Mouse (Mus musculus): ENCODE data around the gene Kif13a. TPM values are rescaled to one million over a fixed set of nuclear protein-coding genes. Genes with fewer than 3 reads are reported as not detected.

Gene Kif13a
- polyA plus RNA-seq, 1 experiment from 2014 or later: 2.5 TPM

DNA sequence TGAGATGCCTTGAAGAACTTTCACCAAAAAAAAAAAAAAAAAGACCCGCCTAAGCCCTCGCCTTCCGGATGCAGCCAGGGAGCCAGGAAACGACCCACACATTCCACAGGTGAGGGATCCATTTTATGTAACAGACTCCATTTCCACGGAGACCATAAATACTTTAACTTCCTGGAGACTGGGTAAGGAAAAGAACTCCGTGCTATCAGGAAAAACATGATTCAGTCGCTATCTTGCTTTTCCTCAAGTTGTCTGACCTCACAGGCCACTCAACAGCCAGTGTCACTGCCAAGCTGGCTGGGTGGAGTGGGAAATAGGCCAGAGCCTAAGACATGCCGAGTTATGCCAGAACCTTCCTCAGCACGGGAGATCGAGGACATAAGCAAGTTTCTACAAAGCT, 46.3 kb downstream of the Kif13a start:
- WGBS (ENCODE audit: insufficient replicate concordance): 54% methylated on average over 10 of the region's 10 CpGs
- DNase-seq: no peak
- Histone ChIP-seq H3K27ac (no peak overlapping the region), H3K4me1 (replicated peaks) (peaks cover 34% of the 10 kb centered on the region), H3K4me2 (no peak overlapping the region), H3K9me3 (replicated peaks) (no peaks in the 10 kb centered on the region), H3K4me3 (replicated peaks) (no peak overlapping the region), H3K9ac (no peak overlapping the region), H3K36me3 (no peaks in the 10 kb centered on the region), H3K27me3 (no peaks in the 10 kb centered on the region)
- no peak for ATAC-seq (ENCODE audit: low read depth)

DNA sequence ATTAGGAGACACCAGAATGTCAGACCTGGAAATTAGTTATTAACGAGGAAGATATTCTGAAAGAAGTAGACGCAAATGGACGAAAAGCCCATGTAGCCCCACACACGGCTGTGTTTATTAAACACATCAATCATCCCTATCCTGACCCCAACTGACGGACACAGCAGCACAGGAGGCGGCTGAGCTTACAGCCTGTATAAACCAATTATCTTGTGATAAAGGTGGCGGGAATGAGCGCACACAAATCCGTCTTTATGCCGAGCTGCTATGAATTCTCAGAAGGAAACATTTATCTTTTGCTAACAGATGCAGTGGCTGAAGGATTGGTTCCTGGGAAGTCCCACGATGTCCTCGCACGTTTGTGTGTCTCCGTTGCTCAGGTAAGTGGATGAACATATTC, 48.9 kb downstream of the Kif13a start:
- no peaks in the 10 kb centered on the region for H3K27me3 ChIP-seq
- no peaks in the 10 kb centered on the region for H3K9me3 ChIP-seq (replicated peaks)
- H3K36me3 ChIP-seq: no peaks in the 10 kb centered on the region
- H3K4me3 ChIP-seq (replicated peaks): no peak overlapping the region
- no peak overlapping the region for H3K27ac ChIP-seq
- no peak for DNase-seq
- peaks cover 48% of the 10 kb centered on the region for H3K4me1 ChIP-seq (replicated peaks)
- WGBS (ENCODE audit: insufficient replicate concordance): 62% methylated on average over 14 of the region's 14 CpGs
- H3K4me2 ChIP-seq: no peak overlapping the region
- no peak for ATAC-seq (ENCODE audit: low read depth)
- no peak overlapping the region for H3K9ac ChIP-seq

DNA sequence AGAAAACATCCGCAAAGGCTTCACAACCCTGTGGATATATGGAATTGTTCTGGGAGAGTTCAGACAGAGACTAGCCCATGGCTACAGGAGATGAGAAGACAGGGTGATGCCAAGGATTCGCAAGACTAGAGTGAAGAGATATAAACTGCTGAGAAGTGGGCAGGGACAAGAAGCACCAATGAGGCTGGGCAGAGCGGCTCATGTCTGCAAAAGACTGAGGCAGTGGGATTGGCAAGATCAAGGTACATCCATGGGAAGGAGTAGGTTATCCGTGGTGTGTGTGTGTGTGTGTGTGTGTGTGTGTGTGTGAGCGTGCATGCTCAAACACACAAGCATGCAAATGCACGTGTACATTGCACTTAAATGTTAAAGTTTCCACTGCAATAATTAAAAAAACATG, 49.4 kb downstream of the Kif13a start:
- H3K9me3 ChIP-seq (replicated peaks): no peaks in the 10 kb centered on the region
- WGBS (ENCODE audit: insufficient replicate concordance): 80% methylated on average over 6 of the region's 6 CpGs

DNA sequence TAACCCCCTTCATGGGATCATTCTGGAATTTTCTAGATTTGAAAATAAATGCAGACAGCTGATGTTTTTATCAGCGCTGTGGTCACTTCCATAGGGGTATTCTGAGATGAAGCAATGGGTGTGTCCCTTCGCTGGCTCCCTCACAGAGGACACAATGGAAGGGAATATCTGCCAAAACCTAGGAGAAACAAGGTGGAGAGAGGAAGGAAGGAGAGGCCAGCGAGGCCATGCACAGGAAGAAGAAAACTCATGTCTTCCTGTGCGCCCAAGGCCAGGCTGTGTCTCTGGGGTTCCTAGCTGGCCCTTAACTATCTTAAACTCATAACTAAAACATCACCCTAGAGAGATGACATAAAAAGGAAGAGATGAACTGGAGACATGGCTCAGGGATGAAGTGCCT, 52.6 kb downstream of the Kif13a start:
- Histone ChIP-seq H3K9me3 (replicated peaks) (no peaks in the 10 kb centered on the region), H3K4me3 (replicated peaks) (no peak overlapping the region), H3K27ac (no peak overlapping the region), H3K27me3 (no peaks in the 10 kb centered on the region), H3K4me2 (no peak overlapping the region), H3K36me3 (no peaks in the 10 kb centered on the region), H3K9ac (no peak overlapping the region), H3K4me1 (replicated peaks) (peaks cover 32% of the 10 kb centered on the region)
- DNase-seq (no peak), ATAC-seq (ENCODE audit: low read depth) (no peak)
- WGBS (ENCODE audit: insufficient replicate concordance): 52% methylated on average over 4 of the region's 4 CpGs

More for the DNA sequence above, 49.4 kb downstream of the Kif13a start:
- H3K4me3 ChIP-seq (replicated peaks): no peak overlapping the region
- no peak overlapping the region for H3K4me2 ChIP-seq
- H3K27me3 ChIP-seq: no peaks in the 10 kb centered on the region
- peaks cover 43% of the 10 kb centered on the region for H3K4me1 ChIP-seq (replicated peaks)
- H3K27ac ChIP-seq: no peak overlapping the region
- DNase-seq (no peak), ATAC-seq (ENCODE audit: low read depth) (no peak)
- no peaks in the 10 kb centered on the region for H3K36me3 ChIP-seq
- no peak overlapping the region for H3K9ac ChIP-seq

DNA sequence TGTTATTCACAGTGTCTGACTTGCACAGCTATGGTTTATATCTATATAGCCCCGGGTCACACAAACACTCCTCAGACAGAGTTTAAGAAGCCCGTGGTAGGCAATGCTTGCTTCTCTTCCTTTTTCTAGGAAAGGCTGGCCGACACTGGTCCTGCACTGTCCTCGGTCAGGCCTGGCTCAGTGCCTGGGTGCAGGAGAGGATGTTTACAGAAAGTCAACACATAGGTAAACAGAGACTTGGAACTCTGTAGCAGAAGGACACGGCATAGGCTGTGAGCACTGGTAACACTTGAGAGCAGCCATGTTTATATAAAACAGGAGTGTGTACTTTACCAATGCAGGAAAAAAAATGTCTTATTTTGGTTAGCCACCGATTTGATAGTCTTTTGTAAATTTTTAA, 54.3 kb downstream of the Kif13a start:
- H3K4me3 ChIP-seq (replicated peaks): no peak overlapping the region
- H3K4me1 ChIP-seq (replicated peaks): peaks cover 30% of the 10 kb centered on the region
- H3K36me3 ChIP-seq: no peaks in the 10 kb centered on the region
- H3K4me2 ChIP-seq: no peak overlapping the region
- no peaks in the 10 kb centered on the region for H3K27me3 ChIP-seq
- no peak for DNase-seq
- peak; percentile 89 for ATAC-seq (ENCODE audit: low read depth)
- H3K9ac ChIP-seq: no peak overlapping the region
- WGBS (ENCODE audit: insufficient replicate concordance): 52% methylated on average over 6 of the region's 6 CpGs
- no peak overlapping the region for H3K27ac ChIP-seq
- no peaks in the 10 kb centered on the region for H3K9me3 ChIP-seq (replicated peaks)

DNA sequence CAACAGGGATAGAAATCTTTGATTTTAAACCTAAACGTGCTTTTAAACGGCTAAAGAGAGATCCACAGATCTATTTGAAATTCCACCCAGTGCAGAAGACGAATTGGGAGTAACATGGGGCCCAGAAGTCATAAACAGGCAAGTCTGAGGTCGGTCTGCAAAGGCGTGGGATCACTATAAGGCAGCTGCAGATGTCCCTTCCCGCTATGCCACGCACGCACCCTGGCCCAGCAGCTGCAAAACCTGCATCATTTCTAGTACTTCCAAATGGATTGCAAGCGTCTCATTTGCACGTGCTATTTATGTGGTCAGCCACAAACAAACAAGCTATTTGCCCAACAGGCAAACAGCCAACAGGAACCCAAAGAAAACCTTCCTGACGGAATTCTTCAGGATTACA, 56.9 kb downstream of the Kif13a start:
- peaks cover 30% of the 10 kb centered on the region for H3K4me1 ChIP-seq (replicated peaks)
- DNase-seq (no peak), ATAC-seq (ENCODE audit: low read depth) (no peak)
- 73% methylated on average over 11 of the region's 11 CpGs for WGBS (ENCODE audit: insufficient replicate concordance)
- no peaks in the 10 kb centered on the region for H3K9me3 ChIP-seq (replicated peaks)
- no peaks in the 10 kb centered on the region for H3K27me3 ChIP-seq
- no peak overlapping the region for H3K4me3 ChIP-seq (replicated peaks)
- H3K36me3 ChIP-seq: no peaks in the 10 kb centered on the region
- H3K9ac ChIP-seq: no peak overlapping the region
- no peak overlapping the region for H3K4me2 ChIP-seq
- H3K27ac ChIP-seq: no peak overlapping the region

DNA sequence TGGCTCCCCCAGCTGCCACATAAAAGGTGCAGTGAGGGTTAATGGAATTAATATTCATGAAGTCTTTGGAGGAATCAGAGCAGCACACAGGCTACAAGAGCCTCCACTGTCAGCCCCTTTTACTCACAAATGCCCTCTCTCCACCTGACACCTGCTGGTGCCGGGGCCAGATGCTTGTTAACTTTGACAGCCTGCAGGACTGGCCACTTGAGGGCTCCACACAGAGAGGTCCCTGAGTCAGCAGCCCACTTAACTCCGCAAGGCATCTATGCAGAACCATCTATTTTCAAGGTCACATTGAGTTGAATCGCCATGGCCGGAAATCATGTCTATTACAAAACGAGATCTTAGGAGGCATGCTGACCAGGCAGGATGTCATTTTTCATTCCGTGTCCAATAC, 57.5 kb downstream of the Kif13a start:
- ATAC-seq (ENCODE audit: low read depth) (no peak), DNase-seq (no peak)
- Histone ChIP-seq H3K4me1 (replicated peaks) (peaks cover 29% of the 10 kb centered on the region), H3K36me3 (no peaks in the 10 kb centered on the region), H3K27me3 (no peaks in the 10 kb centered on the region), H3K4me3 (replicated peaks) (no peak overlapping the region), H3K27ac (no peak overlapping the region), H3K9ac (no peak overlapping the region), H3K4me2 (no peak overlapping the region), H3K9me3 (replicated peaks) (no peaks in the 10 kb centered on the region)
- WGBS (ENCODE audit: insufficient replicate concordance): 67% methylated on average over 6 of the region's 6 CpGs

DNA sequence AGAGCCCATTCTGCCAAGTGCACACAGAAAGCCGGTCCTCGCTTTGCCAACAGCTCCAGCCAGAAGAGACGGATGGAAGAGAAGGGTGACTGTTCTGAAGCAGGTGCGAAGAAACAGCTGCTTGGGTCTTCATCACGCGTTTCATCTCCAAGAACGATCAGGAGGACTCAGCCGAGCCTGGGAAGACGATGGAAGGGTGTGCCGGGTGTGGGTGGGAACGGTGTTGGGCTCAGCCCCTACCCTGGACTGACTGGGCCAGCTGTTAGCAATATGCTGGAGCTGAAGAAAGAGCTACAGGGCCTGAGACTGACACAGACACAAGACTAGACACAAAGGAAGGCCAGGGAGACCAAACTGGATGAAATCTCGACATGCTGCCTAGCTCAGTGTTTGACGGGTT, 60.2 kb downstream of the Kif13a start:
- Histone ChIP-seq H3K27me3 (no peaks in the 10 kb centered on the region), H3K9me3 (replicated peaks) (no peaks in the 10 kb centered on the region), H3K4me1 (replicated peaks) (peaks cover 13% of the 10 kb centered on the region; the same call in 1 of the 2 replicates), H3K27ac (no peak overlapping the region), H3K4me2 (no peak overlapping the region), H3K36me3 (no peaks in the 10 kb centered on the region), H3K9ac (no peak overlapping the region), H3K4me3 (replicated peaks) (no peak overlapping the region)
- ATAC-seq (ENCODE audit: low read depth) (no peak), DNase-seq (no peak)
- 78% methylated on average over 13 of the region's 13 CpGs for WGBS (ENCODE audit: insufficient replicate concordance)

DNA sequence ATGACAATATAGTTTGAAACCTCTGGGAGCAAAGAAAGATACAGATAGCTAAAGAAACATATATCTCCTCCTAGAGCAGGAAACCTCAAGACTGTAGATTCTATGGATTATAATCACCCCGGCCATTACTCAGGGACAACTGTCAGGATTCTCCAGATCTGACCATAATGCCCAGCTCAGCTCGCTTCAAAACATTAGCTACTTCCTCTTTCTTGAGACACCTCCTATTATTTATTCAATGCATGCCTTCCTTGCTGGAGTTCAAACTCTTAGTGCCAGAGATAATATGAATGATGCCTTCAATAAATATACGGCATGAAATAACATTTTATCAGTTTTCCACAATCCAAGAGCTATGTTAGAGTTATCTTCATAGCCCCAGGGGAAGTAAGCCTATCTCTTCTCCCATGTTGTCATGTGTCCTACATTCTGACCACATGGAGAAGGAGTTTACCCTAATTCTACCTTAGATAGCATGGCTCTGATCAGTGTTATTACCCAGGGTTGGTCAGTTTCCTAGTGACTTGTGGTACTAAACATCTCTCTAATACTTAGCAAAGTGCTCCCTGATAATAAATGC, 66.4 kb downstream of the Kif13a start:
- peak; percentile 61 for ATAC-seq (ENCODE audit: low read depth)
- DNase-seq: no peak
- no peak overlapping the region for H3K4me3 ChIP-seq (replicated peaks)
- peaks cover 30% of the 10 kb centered on the region for H3K4me1 ChIP-seq (replicated peaks)
- no peak overlapping the region for H3K4me2 ChIP-seq
- H3K36me3 ChIP-seq: no peaks in the 10 kb centered on the region
- H3K27ac ChIP-seq: no peak overlapping the region
- no peaks in the 10 kb centered on the region for H3K27me3 ChIP-seq
- H3K9ac ChIP-seq: no peak overlapping the region
- 17% methylated on average over 3 of the region's 3 CpGs for WGBS (ENCODE audit: insufficient replicate concordance)
- no peaks in the 10 kb centered on the region for H3K9me3 ChIP-seq (replicated peaks)

DNA sequence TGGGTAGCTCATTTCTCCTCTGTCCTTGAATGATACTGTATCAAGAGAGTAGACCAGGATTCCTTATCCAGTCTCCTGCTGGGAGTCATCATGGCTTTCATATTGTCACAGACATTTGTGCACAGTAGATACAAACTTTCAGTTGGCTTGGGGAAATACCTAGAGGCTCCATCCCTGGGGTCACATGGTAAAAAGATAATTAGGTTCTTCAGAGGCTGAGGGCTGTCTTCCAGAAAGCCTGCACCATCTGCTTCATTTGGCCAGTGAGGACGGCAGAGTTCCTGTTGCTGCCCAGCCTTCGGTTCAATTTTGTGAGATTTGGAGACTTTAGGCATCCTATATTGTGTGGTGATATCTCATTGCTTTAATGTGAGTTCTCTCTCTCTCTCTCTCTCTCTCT, 69.8 kb downstream of the Kif13a start:
- no peaks in the 10 kb centered on the region for H3K9me3 ChIP-seq (replicated peaks)
- no peak overlapping the region for H3K27ac ChIP-seq
- ATAC-seq (ENCODE audit: low read depth) (no peak), DNase-seq (no peak)
- H3K27me3 ChIP-seq: no peaks in the 10 kb centered on the region
- no peak overlapping the region for H3K4me2 ChIP-seq
- 57% methylated on average over 2 of the region's 2 CpGs for WGBS (ENCODE audit: insufficient replicate concordance)
- H3K9ac ChIP-seq: no peak overlapping the region
- H3K4me3 ChIP-seq (replicated peaks): no peak overlapping the region
- H3K4me1 ChIP-seq (replicated peaks): peaks cover 34% of the 10 kb centered on the region
- H3K36me3 ChIP-seq: no peaks in the 10 kb centered on the region

DNA sequence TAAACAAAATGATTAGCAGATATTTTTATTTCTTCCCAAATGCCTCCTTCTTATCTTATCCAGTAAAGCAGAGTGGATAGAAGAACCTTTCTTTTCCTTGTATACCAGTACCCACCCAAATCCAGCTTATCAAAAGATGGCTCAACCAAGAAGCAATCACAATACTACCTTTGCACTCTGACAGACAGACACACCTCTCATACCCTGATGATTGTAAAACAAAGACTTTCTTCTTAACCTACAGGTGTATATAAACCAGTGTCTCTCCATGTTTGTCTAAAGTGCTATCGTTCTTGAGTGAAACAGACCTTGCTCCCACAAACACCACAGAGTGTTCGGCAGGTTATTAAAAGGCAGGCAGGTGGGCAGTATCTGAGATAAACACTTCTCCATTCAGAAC, 70.5 kb downstream of the Kif13a start:
- ATAC-seq (ENCODE audit: low read depth): no peak
- H3K27ac ChIP-seq: no peak overlapping the region

DNA sequence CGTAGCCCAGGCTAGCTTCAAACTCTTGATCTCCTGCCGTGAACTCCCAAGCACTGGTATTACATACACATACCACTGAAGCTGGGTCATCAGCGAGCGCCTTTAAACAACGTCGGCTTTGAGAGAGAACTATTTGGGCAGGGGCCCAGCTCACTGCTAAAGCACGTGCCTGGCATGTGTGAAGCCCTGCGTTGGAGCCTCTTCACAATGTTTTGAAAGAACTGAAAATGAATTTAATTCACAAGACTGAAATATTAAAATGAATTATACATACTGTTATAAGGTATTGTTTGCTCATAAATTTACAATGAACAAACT, 70.9 kb downstream of the Kif13a start:
- Histone ChIP-seq H3K27me3 (no peaks in the 10 kb centered on the region), H3K4me1 (replicated peaks) (peaks cover 32% of the 10 kb centered on the region), H3K4me2 (no peak overlapping the region), H3K9ac (no peak overlapping the region), H3K27ac (no peak overlapping the region), H3K4me3 (replicated peaks) (no peak overlapping the region), H3K36me3 (no peaks in the 10 kb centered on the region), H3K9me3 (replicated peaks) (no peaks in the 10 kb centered on the region)
- DNase-seq (no peak), ATAC-seq (ENCODE audit: low read depth) (no peak)
- WGBS (ENCODE audit: insufficient replicate concordance): 71% methylated on average over 8 of the region's 8 CpGs

More for the DNA sequence above, 70.5 kb downstream of the Kif13a start:
- H3K9me3 ChIP-seq (replicated peaks): no peaks in the 10 kb centered on the region
- no peaks in the 10 kb centered on the region for H3K36me3 ChIP-seq
- no peak overlapping the region for H3K4me3 ChIP-seq (replicated peaks)
- H3K4me2 ChIP-seq: no peak overlapping the region
- no peak for DNase-seq
- 27% methylated on average over 2 of the region's 2 CpGs for WGBS (ENCODE audit: insufficient replicate concordance)
- no peak overlapping the region for H3K9ac ChIP-seq
- H3K4me1 ChIP-seq (replicated peaks): peaks cover 34% of the 10 kb centered on the region
- H3K27me3 ChIP-seq: no peaks in the 10 kb centered on the region

Data from liver, embryonic 13.5 days (tissue).